Mouse (Mus musculus): ENCODE measurements at regions not wholly inside any gene's neighbourhood (a gene's known extent, or its start where the extent isn't known, plus 50 kb on each side); places are given as distances from the start of the nearest gene placed in this dataset.

DNA sequence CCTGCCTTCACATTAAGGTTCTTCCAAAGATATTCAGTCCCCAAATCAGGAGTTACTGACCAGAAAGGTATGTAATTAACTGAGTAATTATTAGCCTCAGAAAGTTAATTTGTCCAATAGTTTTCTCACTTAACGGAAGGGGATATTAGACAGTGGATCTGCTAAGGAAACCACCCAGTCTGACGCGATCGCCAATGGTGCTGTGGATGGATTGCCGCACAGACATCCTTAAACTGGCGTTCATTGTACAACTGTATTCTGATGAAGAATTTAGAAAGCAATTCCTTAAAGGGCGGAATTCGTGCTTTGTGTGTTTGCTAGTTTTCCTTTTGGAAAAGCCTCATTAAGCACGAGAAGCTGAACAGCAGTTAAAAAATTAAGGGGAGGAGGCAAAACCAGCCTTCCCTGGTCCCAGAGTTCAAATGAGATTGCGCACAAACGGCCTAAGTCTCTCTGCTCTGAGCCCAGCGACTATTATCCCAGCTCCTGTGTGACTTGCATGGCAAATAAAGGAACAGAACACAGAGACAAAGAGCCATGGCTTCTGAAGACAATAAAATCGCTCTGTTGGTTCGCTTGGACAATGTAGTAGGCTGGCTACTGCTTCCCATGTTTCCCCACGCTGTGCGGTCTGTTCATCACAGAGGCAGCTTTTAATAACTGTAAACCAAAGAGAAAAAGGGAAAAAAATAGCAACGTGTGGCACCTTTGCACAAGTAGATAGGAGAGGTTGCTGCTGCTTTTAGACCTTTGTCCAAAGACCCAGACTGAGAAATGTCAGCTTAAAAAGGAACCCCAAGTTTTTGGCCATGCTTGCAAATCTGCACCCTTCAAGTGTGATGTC lies 83.1 kb downstream of the S1pr1 start:
- H3K36me3 ChIP-seq = no peaks in the 10 kb centered on the region
- 87% methylated on average over 17 of the region's 17 CpGs for WGBS
- H3K4me2 ChIP-seq = no peak overlapping the region
- no peak overlapping the region for H3K9ac ChIP-seq
- no peaks in the 10 kb centered on the region for H3K9me3 ChIP-seq
- no peaks in the 10 kb centered on the region for H3K27me3 ChIP-seq (replicated peaks)
- H3K4me3 ChIP-seq (replicated peaks) = no peak overlapping the region
- no peak for ATAC-seq (ENCODE audit: insufficient read depth, low FRiP score, low read depth)
- no peak overlapping the region for H3K27ac ChIP-seq
- H3K4me1 ChIP-seq = no peaks in the 10 kb centered on the region

DNA sequence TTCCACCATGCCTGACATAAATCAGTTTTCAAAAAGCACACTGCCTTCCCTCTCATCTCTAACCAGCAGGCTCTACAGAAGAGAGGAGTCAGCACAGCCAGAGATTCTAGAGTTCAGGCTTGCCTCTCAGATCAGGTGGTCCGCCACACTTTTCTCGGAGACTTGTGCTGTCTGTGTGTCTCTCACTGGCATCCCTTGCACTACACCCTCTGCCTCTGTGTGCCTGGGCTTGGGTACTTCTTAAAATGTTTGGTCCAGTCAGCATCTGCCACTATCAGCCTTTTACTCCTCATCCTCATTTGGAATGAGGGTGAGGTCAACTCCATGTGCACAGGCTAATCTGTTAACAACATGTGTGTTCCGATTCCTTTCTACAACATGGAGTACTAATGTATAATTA lies 92.0 kb downstream of the S1pr1 start:
- Histone ChIP-seq H3K9ac (no peak overlapping the region), H3K9me3 (no peaks in the 10 kb centered on the region), H3K4me3 (replicated peaks) (no peak overlapping the region), H3K4me1 (no peaks in the 10 kb centered on the region), H3K4me2 (no peak overlapping the region), H3K36me3 (no peaks in the 10 kb centered on the region), H3K27me3 (replicated peaks) (no peaks in the 10 kb centered on the region), H3K27ac (no peak overlapping the region)
- no peak for ATAC-seq (ENCODE audit: insufficient read depth, low FRiP score, low read depth)
- 87% methylated on average over 3 of the region's 3 CpGs for WGBS

DNA sequence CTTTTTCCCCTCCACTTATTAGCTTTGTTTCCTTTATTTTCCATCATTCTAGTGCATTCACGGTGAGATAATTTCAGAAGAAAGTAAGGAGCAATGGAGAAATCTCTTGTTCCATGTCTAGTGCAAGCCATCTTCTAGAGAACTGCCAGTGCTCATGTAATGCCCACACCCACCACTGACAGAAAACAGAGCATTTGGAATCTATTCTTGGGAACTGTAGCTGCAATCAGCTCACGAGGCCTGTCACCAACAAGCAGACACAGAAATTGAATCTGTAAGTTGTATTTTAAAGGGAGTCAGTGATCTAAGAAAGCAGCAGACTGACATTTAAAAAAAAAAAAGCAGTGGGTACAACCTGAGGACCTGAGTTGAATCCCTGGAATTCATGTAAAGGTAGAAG lies 92.6 kb downstream of the S1pr1 start:
- no peak for ATAC-seq (ENCODE audit: insufficient read depth, low FRiP score, low read depth)
- H3K4me3 ChIP-seq (replicated peaks) = no peak overlapping the region
- WGBS = 70% methylated on average over 2 of the region's 2 CpGs
- H3K9me3 ChIP-seq = no peaks in the 10 kb centered on the region
- H3K36me3 ChIP-seq = no peaks in the 10 kb centered on the region
- H3K27me3 ChIP-seq (replicated peaks) = no peaks in the 10 kb centered on the region
- no peak overlapping the region for H3K27ac ChIP-seq
- no peak overlapping the region for H3K9ac ChIP-seq
- H3K4me1 ChIP-seq = no peaks in the 10 kb centered on the region
- no peak overlapping the region for H3K4me2 ChIP-seq

DNA sequence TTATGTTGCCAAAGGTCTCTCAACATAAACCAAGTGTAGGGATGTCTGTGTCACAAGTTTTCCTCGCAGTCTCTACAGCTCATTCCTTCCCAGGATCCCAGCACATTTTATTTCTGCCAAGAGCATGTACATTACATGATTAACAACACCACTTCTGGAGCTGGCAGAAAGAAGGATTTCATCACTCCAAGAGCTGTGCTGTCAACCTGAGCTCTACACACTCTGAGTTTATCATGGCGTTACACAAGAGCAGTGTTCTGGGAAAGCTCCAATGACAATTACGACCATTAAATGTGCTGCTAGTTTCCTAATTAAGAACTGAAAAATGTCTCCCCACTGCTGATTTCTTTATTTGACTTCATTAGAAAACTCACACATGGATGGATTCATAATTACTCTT lies 94.9 kb downstream of the S1pr1 start:
- Histone ChIP-seq H3K36me3 (no peaks in the 10 kb centered on the region), H3K4me1 (no peaks in the 10 kb centered on the region), H3K27me3 (replicated peaks) (no peaks in the 10 kb centered on the region), H3K9ac (no peak overlapping the region), H3K4me2 (no peak overlapping the region), H3K27ac (no peak overlapping the region), H3K9me3 (no peaks in the 10 kb centered on the region), H3K4me3 (replicated peaks) (no peak overlapping the region)
- 54% methylated on average over 3 of the region's 3 CpGs for WGBS
- ATAC-seq (ENCODE audit: insufficient read depth, low FRiP score, low read depth) = no peak

DNA sequence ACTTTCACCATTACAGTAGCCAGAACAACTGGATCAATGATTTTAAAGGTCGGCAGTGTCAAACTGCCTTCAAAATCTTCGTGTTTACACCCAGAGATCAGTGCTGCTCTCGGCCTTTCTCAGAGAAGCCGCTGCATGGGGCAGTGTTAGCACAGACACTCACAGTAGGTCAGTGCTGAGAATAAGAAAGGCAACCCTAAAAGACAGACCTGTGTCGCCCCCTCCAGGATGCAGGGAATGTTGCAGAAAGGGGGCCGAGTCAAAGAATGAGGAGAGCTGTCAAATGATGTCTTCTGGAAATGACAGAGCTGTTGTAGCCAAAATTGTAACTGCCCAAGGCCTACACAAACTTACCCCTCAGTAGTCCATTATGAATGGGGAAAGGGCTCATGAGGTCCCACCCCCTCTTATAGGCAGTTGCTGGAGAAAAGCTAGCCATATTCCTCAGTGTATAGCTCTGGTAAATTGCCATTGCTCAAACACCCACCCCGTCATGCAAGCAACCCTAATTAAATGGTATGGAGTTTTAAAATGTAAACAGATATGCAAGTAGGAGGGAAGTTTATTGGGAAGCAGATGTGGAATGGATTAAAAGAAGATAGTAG lies 98.8 kb downstream of the S1pr1 start:
- H3K4me2 ChIP-seq = no peak overlapping the region
- 31% methylated on average over 7 of the region's 7 CpGs for WGBS

DNA sequence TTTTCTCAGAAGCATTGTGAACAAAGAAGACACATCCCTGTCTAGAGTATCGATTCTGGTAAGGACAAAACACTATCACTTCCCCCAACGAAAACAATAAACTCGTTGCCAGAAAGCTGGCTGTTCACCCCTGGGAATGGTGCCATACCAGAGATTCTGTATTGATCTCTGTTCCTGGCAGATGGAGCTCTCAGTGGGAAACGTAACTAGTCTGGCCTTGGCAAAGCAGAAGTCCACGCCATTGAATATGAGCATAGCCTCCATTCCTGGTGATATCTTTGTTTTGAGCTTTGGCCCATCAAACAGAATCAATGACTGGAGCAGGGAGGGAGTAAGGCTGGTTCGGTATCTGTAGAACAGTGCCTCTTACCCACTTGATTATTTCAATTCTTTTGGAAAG lies 102.0 kb downstream of the S1pr1 start:
- Histone ChIP-seq H3K9ac (no peak overlapping the region), H3K36me3 (no peaks in the 10 kb centered on the region), H3K9me3 (no peaks in the 10 kb centered on the region), H3K4me1 (no peaks in the 10 kb centered on the region), H3K4me2 (no peak overlapping the region), H3K4me3 (replicated peaks) (no peak overlapping the region), H3K27ac (no peak overlapping the region), H3K27me3 (replicated peaks) (no peaks in the 10 kb centered on the region)
- ATAC-seq (ENCODE audit: insufficient read depth, low FRiP score, low read depth) = no peak
- WGBS = 83% methylated on average over 6 of the region's 6 CpGs

More for the DNA sequence above, 98.8 kb downstream of the S1pr1 start:
- H3K27ac ChIP-seq = no peak overlapping the region
- no peak overlapping the region for H3K9ac ChIP-seq
- H3K36me3 ChIP-seq = no peaks in the 10 kb centered on the region
- H3K27me3 ChIP-seq (replicated peaks) = no peaks in the 10 kb centered on the region
- ATAC-seq (ENCODE audit: insufficient read depth, low FRiP score, low read depth) = no peak
- H3K4me3 ChIP-seq (replicated peaks) = no peak overlapping the region
- no peaks in the 10 kb centered on the region for H3K4me1 ChIP-seq
- H3K9me3 ChIP-seq = no peaks in the 10 kb centered on the region

DNA sequence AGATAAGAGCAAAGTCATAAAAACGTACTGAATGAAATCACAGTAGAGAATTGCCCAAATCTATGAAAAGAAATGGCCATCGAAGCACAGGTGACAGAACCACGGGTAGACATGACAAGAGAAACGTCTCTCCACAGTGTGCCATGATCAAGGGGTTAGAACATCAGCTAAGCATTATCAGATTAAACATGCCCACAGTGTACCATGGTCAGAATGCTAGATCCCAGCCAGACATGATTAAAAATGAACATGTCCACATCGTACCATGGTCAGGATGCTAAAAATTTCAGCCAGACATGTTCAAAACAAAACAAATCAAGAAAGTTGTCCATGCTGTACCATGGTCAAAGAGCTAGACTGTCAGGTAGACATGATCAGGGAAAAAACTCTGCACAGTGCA lies 106.8 kb downstream of the S1pr1 start:
- H3K9me3 ChIP-seq = no peaks in the 10 kb centered on the region
- H3K36me3 ChIP-seq = no peaks in the 10 kb centered on the region
- H3K27ac ChIP-seq = no peak overlapping the region
- no peak for ATAC-seq (ENCODE audit: insufficient read depth, low FRiP score, low read depth)
- no peak overlapping the region for H3K9ac ChIP-seq
- no peaks in the 10 kb centered on the region for H3K4me1 ChIP-seq
- no peaks in the 10 kb centered on the region for H3K27me3 ChIP-seq (replicated peaks)
- 79% methylated on average over 5 of the region's 5 CpGs for whole genome bisulfite sequencing
- no peak overlapping the region for H3K4me3 ChIP-seq (replicated peaks)
- no peak overlapping the region for H3K4me2 ChIP-seq

DNA sequence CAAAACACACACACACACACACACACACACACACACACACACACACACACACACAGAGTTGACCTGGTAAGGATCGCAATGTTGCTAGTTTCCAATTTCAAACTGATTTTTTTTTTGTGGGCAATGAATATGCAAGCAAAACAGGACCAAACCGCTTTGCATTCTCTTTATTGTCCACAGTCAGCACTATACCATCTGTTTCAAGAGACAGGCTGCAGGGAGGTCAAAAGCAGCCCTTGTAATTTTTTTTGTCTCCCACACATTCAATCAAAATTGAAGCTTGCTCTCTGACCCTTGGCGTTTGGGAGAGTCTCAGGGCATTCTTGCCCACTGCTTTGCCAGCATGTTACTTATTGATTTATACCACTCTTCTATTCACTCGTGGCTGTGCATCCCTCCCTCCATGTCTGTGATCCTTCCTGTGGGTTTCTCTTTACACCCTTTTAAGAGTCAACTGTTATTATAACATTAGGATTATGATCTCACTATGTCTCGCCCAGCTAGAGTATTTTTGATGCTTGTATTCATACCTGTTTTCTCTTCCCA lies 110.1 kb downstream of the S1pr1 start:
- 55% methylated on average over 5 of the region's 5 CpGs for WGBS
- Histone ChIP-seq H3K27ac (no peak overlapping the region), H3K4me2 (no peak overlapping the region), H3K9ac (no peak overlapping the region), H3K36me3 (no peaks in the 10 kb centered on the region), H3K4me1 (no peaks in the 10 kb centered on the region), H3K4me3 (replicated peaks) (no peak overlapping the region), H3K27me3 (replicated peaks) (no peaks in the 10 kb centered on the region), H3K9me3 (no peaks in the 10 kb centered on the region)
- ATAC-seq (ENCODE audit: insufficient read depth, low FRiP score, low read depth) = no peak

DNA sequence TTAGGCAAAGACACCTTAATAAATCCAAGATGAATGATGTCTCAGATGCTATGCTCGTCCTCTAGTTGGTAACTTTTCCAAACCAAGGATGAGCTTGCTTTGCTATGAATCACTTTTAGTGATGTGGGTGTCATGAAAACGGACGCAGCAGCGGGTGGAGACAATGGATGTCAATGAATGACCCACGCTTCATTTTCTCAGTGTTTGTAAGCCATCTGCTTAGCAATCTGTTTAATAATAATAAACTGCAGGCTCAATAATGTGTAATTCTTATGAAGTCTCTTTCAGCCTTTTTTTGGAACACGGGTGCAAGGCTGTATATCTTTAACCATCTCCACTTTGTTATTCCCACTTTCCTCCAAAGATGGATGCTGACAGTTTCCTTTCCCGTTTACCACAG lies 110.6 kb downstream of the S1pr1 start:
- Histone ChIP-seq H3K36me3 (no peaks in the 10 kb centered on the region), H3K27ac (no peak overlapping the region), H3K4me1 (no peaks in the 10 kb centered on the region), H3K4me3 (replicated peaks) (no peak overlapping the region), H3K4me2 (no peak overlapping the region), H3K9me3 (no peaks in the 10 kb centered on the region), H3K9ac (no peak overlapping the region), H3K27me3 (replicated peaks) (no peaks in the 10 kb centered on the region)
- no peak for ATAC-seq (ENCODE audit: insufficient read depth, low FRiP score, low read depth)
- 72% methylated on average over 7 of the region's 7 CpGs for WGBS

DNA sequence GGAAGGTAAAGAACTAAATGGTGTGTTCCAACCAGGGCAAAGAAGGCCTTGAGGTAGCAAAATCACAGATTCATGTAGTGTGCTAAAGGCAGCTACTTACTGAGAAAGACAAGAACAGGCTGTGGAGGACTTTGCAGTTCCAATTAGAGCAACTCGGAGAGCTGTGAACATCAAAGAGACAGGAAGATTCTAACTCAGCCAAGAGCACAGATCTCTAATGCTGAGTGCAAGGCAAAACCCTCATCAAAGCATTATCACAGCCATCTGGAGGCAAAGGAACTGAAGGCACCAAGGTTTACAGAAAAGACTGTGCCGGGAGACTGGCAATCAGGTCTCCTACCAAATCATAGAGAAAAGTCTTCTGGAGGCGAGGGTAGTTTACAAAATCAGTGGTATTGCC lies 111.1 kb downstream of the S1pr1 start:
- ATAC-seq (ENCODE audit: insufficient read depth, low FRiP score, low read depth) = no peak
- Histone ChIP-seq H3K4me2 (no peak overlapping the region), H3K4me1 (no peaks in the 10 kb centered on the region), H3K27me3 (replicated peaks) (no peaks in the 10 kb centered on the region), H3K9ac (no peak overlapping the region), H3K27ac (no peak overlapping the region), H3K9me3 (no peaks in the 10 kb centered on the region), H3K4me3 (replicated peaks) (no peak overlapping the region), H3K36me3 (no peaks in the 10 kb centered on the region)
- 75% methylated on average over 3 of the region's 3 CpGs for WGBS

DNA sequence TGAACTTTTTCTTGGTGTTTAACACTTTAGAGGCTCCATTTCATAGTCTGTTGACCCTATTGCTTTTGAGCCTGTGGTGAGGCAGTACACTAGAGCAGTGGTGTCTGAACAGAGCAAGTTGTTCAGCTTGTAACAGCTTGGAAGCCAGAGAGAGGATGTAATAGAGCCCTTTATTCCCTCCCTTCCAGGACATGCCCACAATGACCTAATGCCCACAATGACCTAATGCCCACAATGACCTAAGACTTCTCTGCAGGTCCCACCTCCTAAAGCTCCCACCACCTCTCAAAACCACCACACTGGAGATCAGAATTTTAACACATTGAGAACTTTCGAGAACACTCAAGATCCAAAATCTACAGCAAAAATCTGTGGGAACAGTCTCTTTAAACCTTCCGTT lies 115.6 kb downstream of the S1pr1 start:
- H3K9me3 ChIP-seq = no peaks in the 10 kb centered on the region
- WGBS = 85% methylated on average over 2 of the region's 2 CpGs

DNA sequence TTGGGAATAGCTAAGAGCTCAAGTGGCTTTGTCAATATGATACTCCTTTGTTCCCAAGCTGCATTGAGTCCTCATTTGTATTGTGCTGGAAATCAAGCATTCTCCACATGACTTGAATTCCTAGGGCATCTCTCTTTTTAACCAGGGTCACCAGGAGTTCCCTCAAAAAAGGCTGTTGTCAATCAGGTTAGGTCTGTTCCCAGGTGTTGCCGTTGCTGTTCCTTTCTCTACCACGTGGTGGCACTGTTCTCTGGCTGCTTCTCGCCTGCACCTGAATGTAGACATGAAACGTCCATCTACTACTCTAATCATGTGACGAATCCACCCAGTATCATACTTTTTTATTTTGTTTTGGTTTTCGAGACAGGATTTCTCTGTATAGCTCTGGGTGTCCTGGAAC lies 118.3 kb downstream of the S1pr1 start:
- no peaks in the 10 kb centered on the region for H3K27me3 ChIP-seq (replicated peaks)
- 27% methylated on average over 6 of the region's 6 CpGs for WGBS
- H3K27ac ChIP-seq = no peak overlapping the region
- H3K36me3 ChIP-seq = no peaks in the 10 kb centered on the region
- no peaks in the 10 kb centered on the region for H3K9me3 ChIP-seq
- no peak overlapping the region for H3K4me3 ChIP-seq (replicated peaks)
- no peak overlapping the region for H3K4me2 ChIP-seq
- H3K4me1 ChIP-seq = no peaks in the 10 kb centered on the region
- ATAC-seq (ENCODE audit: insufficient read depth, low FRiP score, low read depth) = no peak
- no peak overlapping the region for H3K9ac ChIP-seq

More for the DNA sequence above, 115.6 kb downstream of the S1pr1 start:
- ATAC-seq (ENCODE audit: insufficient read depth, low FRiP score, low read depth) = no peak
- no peak overlapping the region for H3K9ac ChIP-seq
- no peak overlapping the region for H3K27ac ChIP-seq
- no peaks in the 10 kb centered on the region for H3K36me3 ChIP-seq
- H3K4me2 ChIP-seq = no peak overlapping the region
- no peaks in the 10 kb centered on the region for H3K4me1 ChIP-seq
- no peak overlapping the region for H3K4me3 ChIP-seq (replicated peaks)
- no peaks in the 10 kb centered on the region for H3K27me3 ChIP-seq (replicated peaks)

Measured in stomach, embryonic 15.5 days (tissue).